Mouse (Mus musculus) mature B cell (primary cell): ENCODE data around the gene Gabarapl1.

ENCODE experiments used
- in situ Hi-C: fragments of 300-500 bp; cut with MboI; formaldehyde crosslinking; loops from 2 replicates; pipeline ENCODE4 v1.14.3; 2019

Gabarapl1 gene

GRCm38 (mm10) chr6:129534627-129535190, 1.7 kb downstream of the Gabarapl1 start:
- in situ Hi-C loops, result no loop called here

- in situ Hi-C loops, result no loop called here
These were observed 2.8 kb downstream of the Gabarapl1 start for GRCm38 (mm10) chr6:129535723-129536122.

- in situ Hi-C loops, result no loop called here
These were observed 5.6 kb downstream of the Gabarapl1 start for GRCm38 (mm10) chr6:129538555-129538954.

GRCm38 (mm10) chr6:129541931-129542330, 9.0 kb downstream of the Gabarapl1 start:
- in situ Hi-C loops, result no loop called here

GRCm38 (mm10) chr6:129542540-129542939, 9.6 kb downstream of the Gabarapl1 start:
- in situ Hi-C loops, result no loop called here

GRCm38 (mm10) chr6:129543709-129544606, 11.0 kb downstream of the Gabarapl1 start:
- in situ Hi-C loops, result no loop called here

GRCm38 (mm10) chr6:129547277-129547676, 14.3 kb downstream of the Gabarapl1 start:
- in situ Hi-C loops, result no loop called here

- in situ Hi-C loops, result no loop called here
These were observed 15.0 kb downstream of the Gabarapl1 start for GRCm38 (mm10) chr6:129548009-129548408.

GRCm38 (mm10) chr6:129557298-129558023, 24.5 kb downstream of the Gabarapl1 start:
- in situ Hi-C loops, result no loop called here

GRCm38 (mm10) chr6:129558946-129559640, 26.1 kb downstream of the Gabarapl1 start:
- in situ Hi-C loops, result no loop called here

- in situ Hi-C loops, result no loop called here
These were observed 26.7 kb downstream of the Gabarapl1 start for GRCm38 (mm10) chr6:129559641-129560027.

- in situ Hi-C loops, result no loop called here
These were observed 32.3 kb downstream of the Gabarapl1 start for GRCm38 (mm10) chr6:129565257-129565656.

- in situ Hi-C loops, result loop anchor here (25.0 kb wide), 1 partner anchor 1712 kb away; the partner anchor contains the start of gene Magohb
These were observed 42.4 kb downstream of the Gabarapl1 start for GRCm38 (mm10) chr6:129575315-129575714.

GRCm38 (mm10) chr6:129577605-129578004, 44.6 kb downstream of the Gabarapl1 start, which contains the start of gene Klre1:
Klre1 (plus strand) TSS chr6:129577905.
- in situ Hi-C loops, result loop anchor here (25.0 kb wide), 1 partner anchor 1710 kb away; the partner anchor contains the start of gene Magohb

GRCm38 (mm10) chr6:129581274-129581673, 48.3 kb downstream of the Gabarapl1 start:
- in situ Hi-C loops, result loop anchor here (25.0 kb wide), 1 partner anchor 1706 kb away; the partner anchor contains the start of gene Magohb

GRCm38 (mm10) chr6:129581896-129582295, 48.9 kb downstream of the Gabarapl1 start:
- in situ Hi-C loops, result loop anchor here (25.0 kb wide), 1 partner anchor 1705 kb away; the partner anchor contains the start of gene Magohb

- in situ Hi-C loops, result loop anchor here (25.0 kb wide), 1 partner anchor 1704 kb away; the partner anchor contains the start of gene Magohb
These were observed 50.1 kb downstream of the Gabarapl1 start for GRCm38 (mm10) chr6:129583014-129583413.

- in situ Hi-C loops, result loop anchor here (25.0 kb wide), 1 partner anchor 1696 kb away; the partner anchor contains the start of gene Magohb
These were observed 58.5 kb downstream of the Gabarapl1 start, which contains the start of gene Klrd1 for GRCm38 (mm10) chr6:129591508-129591907. Klrd1 (plus strand) TSS chr6:129591782.
